Mouse (Mus musculus) brain, embryonic 18.5 days (tissue): ENCODE data around the gene Olfr870.
"Not testable (repeated sequence)": the region's sequence is repeated elsewhere in the genome, so short reads cannot be mapped to it uniquely, and the experiment has no call there.

Source experiments
- DNase-seq: peaks from one replicate; pipeline ENCODE4 v3.0.0-alpha.2; 2012; ENCODE audit warnings: low read depth, low spot score

Gene Olfr870

DNA sequence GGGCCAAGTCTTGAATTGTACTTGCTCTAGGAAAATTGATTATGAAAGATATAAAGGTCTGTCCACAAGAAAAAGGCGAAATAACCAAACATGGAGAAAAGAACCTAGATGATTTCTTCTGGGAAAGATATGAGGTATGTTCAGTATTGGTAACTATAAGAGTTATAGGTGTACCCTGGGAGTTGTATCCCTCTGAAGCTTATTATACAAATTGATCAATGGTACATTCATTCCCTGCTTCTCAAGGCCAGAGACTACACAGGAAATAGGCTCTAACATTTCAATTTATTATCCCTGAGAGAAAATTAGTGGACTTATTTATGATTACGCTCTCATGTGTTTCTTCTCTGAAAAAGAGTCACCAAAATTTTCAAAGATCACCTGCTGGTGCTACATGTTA lies at the start of gene Olfr870:
Olfr870 (minus strand) TSS at position 101 of the 400 bp plus-strand sequence.
- no peak for DNase-seq

DNA sequence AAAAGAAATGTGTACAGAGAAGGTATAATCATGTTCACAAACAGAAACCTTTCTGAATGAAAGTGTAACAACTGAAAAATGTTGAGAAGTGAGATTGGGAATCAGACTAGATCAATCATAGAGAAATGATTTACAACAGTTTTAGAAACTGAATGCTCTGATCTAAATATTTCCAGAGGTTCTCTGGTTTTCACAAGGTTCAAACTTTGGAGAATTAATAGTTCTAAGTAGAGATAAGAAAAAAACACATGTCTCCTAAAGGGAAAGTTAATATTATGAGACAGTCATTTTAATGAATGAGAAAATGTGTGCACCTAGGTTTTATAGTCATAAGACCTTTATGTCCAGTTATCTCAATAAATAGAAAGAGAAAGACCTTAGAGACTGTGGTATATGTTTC lies 38.0 kb upstream of the Olfr870 start, which contains the start of gene Olfr871:
Olfr871 (plus strand) TSS at position 301 of the 400 bp plus-strand sequence.
- no peak for DNase-seq

DNA sequence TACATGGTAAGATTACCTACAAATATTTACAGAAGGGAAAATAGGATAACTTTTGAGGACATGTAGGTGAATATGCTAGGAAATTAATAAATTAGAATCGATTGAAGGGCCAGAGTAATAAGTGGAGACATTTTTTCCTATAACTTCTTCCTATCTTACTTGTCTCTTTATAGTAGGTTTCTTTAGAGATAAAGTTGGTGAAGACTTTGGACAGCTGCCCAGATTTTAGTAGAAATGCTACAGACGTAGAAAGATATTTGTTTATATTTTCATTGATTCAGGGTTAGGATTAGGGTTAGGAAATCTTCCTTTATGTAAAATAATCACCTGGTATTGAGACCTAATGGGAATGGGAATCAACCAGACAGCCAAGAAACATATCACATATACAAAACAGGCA lies 37.6 kb upstream of the Olfr870 start:
- DNase-seq = no peak

DNA sequence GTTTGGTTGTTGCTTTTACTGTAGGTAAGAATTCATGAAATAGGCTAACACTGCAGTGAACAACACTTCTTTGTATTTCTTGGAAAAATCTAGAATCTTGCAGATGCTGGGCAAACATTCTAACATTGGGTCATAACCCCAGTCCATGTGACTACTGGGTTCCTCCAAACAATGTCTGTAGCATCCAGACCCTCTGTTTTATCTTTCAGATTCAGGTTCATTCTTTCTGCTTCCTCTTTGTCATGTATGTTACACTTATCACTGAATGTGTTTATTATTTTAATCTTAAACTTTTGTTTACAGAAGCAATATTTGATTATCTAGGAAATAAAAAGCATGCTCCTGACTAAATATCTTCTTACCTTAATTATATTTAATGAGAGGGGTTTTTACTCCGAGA lies 37.0 kb upstream of the Olfr870 start:
- DNase-seq = no peak

DNA sequence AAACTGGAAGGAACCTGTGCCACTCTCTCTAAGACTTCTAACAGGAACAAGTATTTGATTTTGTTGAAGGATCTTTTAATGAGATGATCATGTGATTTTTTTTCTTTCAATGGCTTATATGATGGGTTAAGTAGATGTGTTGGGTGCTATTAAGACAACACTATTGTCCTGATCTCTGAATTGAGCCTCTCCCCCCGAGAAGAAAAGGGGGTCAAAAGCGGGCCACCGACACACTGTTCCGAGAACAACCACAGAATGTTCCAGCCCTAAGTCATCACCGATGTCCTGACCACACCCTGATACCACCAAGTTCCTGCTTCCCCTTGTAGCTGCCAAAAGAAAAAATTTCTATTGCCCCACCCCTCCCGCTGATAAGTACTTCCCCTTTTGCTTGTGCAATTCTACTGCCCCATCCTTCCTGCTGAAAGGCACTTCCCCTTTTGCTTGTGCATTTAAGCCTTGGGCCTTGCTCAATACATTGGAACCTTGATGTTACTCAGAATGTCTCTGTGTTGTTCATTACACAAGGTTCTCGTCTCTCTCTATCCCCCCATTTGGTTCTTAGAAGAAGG lies 29.6 kb upstream of the Olfr870 start:
- not testable (repeated sequence) for DNase-seq

DNA sequence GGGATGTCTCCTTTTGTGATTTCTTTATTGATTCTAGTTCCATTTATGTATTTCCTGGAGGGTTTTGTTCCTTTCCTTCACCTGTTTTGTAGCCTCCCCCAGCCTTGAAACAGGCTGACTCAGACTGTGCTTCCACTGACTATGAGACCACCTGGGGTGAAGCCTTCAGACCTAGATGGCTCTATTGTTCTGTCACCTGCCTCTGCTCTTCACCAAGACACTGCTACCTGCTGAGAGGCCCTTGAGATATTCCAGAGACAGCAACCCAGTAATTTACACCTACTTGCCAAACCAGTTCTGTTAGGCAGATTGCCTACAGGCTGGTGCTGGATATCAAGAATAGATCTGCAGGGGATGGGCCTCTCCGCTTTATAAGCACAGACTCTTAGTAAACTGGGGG lies 28.3 kb upstream of the Olfr870 start:
- DNase-seq = no peak

DNA sequence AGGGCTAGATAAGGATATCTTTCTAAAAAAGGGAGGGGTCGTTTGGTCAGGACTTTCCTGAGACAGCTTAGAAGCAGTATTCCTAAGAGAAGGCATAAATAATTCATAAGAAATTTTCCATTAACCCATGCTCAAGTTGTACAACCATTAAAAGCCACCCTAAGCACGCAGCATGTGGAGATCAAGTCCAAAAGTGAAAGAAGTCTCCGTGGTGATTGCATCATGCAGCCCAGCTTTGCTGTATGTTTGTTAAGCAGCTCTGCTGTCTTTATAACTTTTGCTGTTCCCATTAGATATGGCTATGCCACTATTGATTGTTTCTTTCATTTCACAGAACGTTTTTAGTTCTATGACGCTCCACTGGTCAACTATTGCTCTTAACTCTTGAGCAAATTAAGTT lies 5.6 kb upstream of the Olfr870 start:
- DNase-seq = no peak

DNA sequence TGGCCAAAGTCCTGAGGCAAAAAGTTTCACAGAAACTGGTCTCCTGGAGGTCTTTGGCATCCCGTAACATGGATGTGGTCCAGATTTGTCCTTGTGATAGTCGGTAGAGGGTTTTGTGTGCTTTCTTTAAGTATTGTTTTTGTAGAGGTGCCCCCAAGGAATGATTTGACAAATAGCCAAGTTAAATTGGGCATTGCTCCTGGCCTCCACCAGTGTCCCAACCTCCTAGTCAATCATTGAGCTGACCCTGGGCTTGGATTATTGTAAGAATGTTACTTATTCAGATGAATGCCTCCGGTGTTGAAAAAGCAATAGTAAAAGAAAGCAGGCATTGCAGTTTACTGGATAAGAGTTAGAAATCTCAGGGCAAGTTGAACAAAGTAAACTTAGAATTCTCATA lies 24.2 kb downstream of the Olfr870 start:
- no peak for DNase-seq

DNA sequence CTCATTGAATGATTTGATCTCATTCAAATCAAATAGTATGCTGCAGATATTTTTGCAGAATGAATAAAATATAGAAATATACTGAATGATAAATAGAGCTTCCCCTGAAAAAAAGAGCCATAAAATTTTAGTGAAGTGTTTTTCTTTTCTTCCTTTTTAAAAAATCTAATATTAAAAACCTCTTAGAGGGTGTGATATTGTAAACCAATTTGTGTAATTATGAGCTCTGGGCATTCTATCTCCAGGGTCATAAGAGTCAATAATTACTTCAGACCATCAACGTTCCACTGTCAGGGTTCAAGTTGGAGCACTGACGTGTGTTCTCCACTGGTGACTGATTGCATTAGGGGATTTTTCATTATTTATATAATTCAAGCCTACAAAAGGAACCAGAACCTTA lies 45.1 kb downstream of the Olfr870 start, which contains the start of gene Olfr869:
Olfr869 (plus strand) TSS at position 301 of the 400 bp plus-strand sequence.
- no peak for DNase-seq
